Mouse (Mus musculus): ENCODE measurements around the gene Pan3. TPM values are rescaled to one million over a fixed set of nuclear protein-coding genes. Genes with fewer than 3 reads are reported as not detected.
A peak's percentile ranks its signal among the peaks of the same experiment; 100 is the strongest.

The Pan3 gene
- polyA plus RNA-seq, 1 experiment from 2014 or later = 39.7 TPM

DNA sequence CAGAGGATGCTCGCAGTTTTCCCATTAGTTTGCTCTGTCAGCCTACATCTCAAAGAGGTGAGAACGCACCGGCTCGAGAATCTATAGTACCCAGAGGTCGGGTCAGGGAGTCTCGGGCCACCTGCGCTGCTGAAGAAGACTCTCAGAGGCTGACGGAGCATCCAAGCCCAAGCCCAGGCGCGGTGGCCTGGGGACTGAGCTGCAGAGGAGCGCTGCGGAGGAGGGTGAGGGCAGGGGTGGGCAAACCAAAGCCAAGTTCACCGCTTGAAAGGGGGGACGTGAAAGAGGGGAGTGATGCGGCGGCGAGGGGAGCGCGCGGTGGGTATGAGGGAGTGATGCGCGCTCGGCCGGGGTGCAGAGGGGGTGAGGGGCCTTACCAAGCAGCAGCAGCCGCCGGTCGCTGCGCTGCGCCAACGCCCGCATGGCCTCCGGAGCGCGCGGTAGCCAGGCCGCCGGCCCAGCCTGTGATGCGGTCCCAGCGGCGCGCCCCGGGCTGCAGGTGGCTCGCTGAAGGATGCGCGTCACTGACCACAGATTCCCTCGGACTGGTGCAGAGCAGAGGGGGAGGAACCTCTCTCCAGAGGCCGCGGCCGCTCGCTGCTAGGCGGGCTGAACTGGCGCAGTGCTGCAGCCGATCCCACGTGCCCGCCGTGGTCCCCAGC lies 30.0 kb upstream of the Pan3 start, which contains the start of gene Flt3:
Gene Flt3, minus strand, starts transcription at position 647 of the 662 bp plus-strand sequence.
- ATAC-seq (peak; percentile 50), DNase-seq (ENCODE audit: low spot score) (no peak)
- WGBS = under 1% methylated on average over 56 of the region's 56 CpGs
- H3K4me2 ChIP-seq (ENCODE audit: low read length) = peak within 1 kb of the TSS; percentile 69
- peak within 1 kb of the TSS; percentile 43 for H3K9ac ChIP-seq (ENCODE audit: low read length)
- no peaks in the 10 kb centered on the region for H3K9me3 ChIP-seq (replicated peaks; ENCODE audit: control insufficient read depth, low read length)
- H3K4me3 ChIP-seq (ENCODE audit: low read depth, low read length) = peak within 1 kb of the TSS; percentile 37
- H3K36me3 ChIP-seq (ENCODE audit: control insufficient read depth, insufficient read depth, low read length) = no peaks in the 10 kb centered on the region
- H3K4me1 ChIP-seq (ENCODE audit: control insufficient read depth, insufficient read depth, low read length) = no peaks in the 10 kb centered on the region
- peaks cover 32% of the 10 kb centered on the region for H3K27me3 ChIP-seq (replicated peaks; ENCODE audit: control insufficient read depth, insufficient read depth, low read length)
- H3K27ac ChIP-seq (ENCODE audit: low read depth, low read length) = no peak within 1 kb of the TSS

GRCm38 (mm10) chr5:147400505-147400979 lies 29.4 kb upstream of the Pan3 start:
- ATAC-seq (no peak), DNase-seq (ENCODE audit: low spot score) (no peak)
- Histone ChIP-seq H3K27me3 (replicated peaks; ENCODE audit: control insufficient read depth, insufficient read depth, low read length) (peaks cover 32% of the 10 kb centered on the region), H3K4me3 (ENCODE audit: low read depth, low read length) (peak overlapping the region; percentile 37), H3K27ac (ENCODE audit: low read depth, low read length) (no peak overlapping the region), H3K9me3 (replicated peaks; ENCODE audit: control insufficient read depth, low read length) (no peaks in the 10 kb centered on the region), H3K4me1 (ENCODE audit: control insufficient read depth, insufficient read depth, low read length) (no peaks in the 10 kb centered on the region), H3K36me3 (ENCODE audit: control insufficient read depth, insufficient read depth, low read length) (no peaks in the 10 kb centered on the region), H3K4me2 (ENCODE audit: low read length) (peak overlapping the region; percentile 69), H3K9ac (ENCODE audit: low read length) (peak overlapping the region; percentile 43)
- WGBS = 2% methylated on average over 17 of the region's 17 CpGs

DNA sequence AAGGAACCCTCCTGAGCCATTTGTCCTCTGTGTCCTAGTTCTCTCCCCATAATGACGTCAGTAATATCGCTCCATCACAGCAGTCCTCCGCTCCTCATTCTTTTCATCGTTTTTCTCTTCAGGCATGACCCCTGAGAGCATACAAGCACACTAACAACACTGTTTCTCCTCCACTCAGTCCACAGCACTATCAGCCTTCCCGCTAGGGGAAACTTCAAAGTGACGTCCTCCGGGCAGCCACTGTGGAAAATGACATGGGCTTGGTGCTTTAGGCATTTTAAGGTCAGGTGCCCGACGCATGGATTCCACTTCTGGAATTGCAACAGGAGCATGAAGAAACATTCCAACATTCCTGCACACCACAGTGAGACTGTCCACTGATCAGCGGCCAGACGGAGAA lies 28.9 kb upstream of the Pan3 start:
- H3K27me3 ChIP-seq (replicated peaks; ENCODE audit: control insufficient read depth, insufficient read depth, low read length) = peaks cover 32% of the 10 kb centered on the region
- H3K4me3 ChIP-seq (ENCODE audit: low read depth, low read length) = 0 out of 2 replicates have a peak overlapping the region, but pooled peaks have one; percentile 37
- no peaks in the 10 kb centered on the region for H3K9me3 ChIP-seq (replicated peaks; ENCODE audit: control insufficient read depth, low read length)
- H3K27ac ChIP-seq (ENCODE audit: low read depth, low read length) = no peak overlapping the region
- H3K36me3 ChIP-seq (ENCODE audit: control insufficient read depth, insufficient read depth, low read length) = no peaks in the 10 kb centered on the region
- DNase-seq (ENCODE audit: low spot score) (no peak), ATAC-seq (no peak)
- peak overlapping the region; percentile 69; the same call in 1 of the 2 replicates for H3K4me2 ChIP-seq (ENCODE audit: low read length)
- H3K4me1 ChIP-seq (ENCODE audit: control insufficient read depth, insufficient read depth, low read length) = no peaks in the 10 kb centered on the region
- H3K9ac ChIP-seq (ENCODE audit: low read length) = no peak overlapping the region
- 28% methylated on average over 11 of the region's 11 CpGs for WGBS

DNA sequence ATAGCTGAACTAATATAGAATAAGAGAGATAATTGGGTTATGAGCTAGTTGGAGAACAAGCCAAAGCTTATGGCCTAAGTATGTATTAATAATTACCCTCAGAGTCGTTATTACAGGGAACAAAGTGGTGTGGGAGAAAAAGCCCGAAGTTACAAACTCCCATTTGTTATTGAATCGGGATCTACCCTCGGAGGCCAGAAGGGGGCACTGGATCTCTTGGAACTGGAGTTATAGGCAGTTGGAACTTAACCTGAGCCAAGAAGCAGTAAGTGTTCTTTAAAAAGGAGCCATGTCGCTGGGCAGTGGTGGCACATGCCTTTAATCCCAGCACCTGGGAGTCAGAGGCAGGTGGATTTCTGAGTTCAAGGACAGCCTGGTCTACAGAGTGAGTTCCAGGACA lies 27.5 kb upstream of the Pan3 start:
- Histone ChIP-seq H3K9me3 (replicated peaks; ENCODE audit: control insufficient read depth, low read length) (no peaks in the 10 kb centered on the region), H3K9ac (ENCODE audit: low read length) (no peak overlapping the region), H3K4me1 (ENCODE audit: control insufficient read depth, insufficient read depth, low read length) (no peaks in the 10 kb centered on the region), H3K27ac (ENCODE audit: low read depth, low read length) (no peak overlapping the region), H3K27me3 (replicated peaks; ENCODE audit: control insufficient read depth, insufficient read depth, low read length) (peaks cover 32% of the 10 kb centered on the region), H3K4me3 (ENCODE audit: low read depth, low read length) (no peak overlapping the region), H3K4me2 (ENCODE audit: low read length) (no peak overlapping the region), H3K36me3 (ENCODE audit: control insufficient read depth, insufficient read depth, low read length) (no peaks in the 10 kb centered on the region)
- ATAC-seq (no peak), DNase-seq (ENCODE audit: low spot score) (peak; percentile 73)
- 19% methylated on average over 5 of the region's 5 CpGs for WGBS

DNA sequence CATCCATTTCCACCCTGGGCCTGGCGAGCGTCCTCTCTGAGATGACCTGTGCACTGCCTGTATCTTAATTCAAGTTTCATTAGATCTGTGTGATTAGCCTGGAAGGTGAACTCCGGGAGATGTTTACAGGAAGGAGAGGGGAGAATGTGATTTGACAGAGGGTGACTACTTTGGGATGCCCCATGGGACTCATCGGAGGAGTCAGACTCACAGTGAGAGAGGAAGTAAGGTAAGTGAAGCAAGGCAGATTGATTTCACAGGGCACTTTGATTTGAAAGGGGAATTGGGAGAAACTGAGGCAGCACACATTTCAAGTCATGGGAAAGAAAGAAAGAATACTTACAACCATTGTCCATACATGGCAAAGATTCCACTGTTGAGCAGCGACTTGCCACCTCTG lies 23.8 kb upstream of the Pan3 start:
- Histone ChIP-seq H3K27me3 (replicated peaks; ENCODE audit: control insufficient read depth, insufficient read depth, low read length) (peaks cover 5% of the 10 kb centered on the region; the same call in 1 of the 2 replicates), H3K4me1 (ENCODE audit: control insufficient read depth, insufficient read depth, low read length) (no peaks in the 10 kb centered on the region), H3K4me2 (ENCODE audit: low read length) (no peak overlapping the region), H3K36me3 (ENCODE audit: control insufficient read depth, insufficient read depth, low read length) (no peaks in the 10 kb centered on the region), H3K9me3 (replicated peaks; ENCODE audit: control insufficient read depth, low read length) (no peaks in the 10 kb centered on the region), H3K9ac (ENCODE audit: low read length) (no peak overlapping the region), H3K4me3 (ENCODE audit: low read depth, low read length) (no peak overlapping the region), H3K27ac (ENCODE audit: low read depth, low read length) (no peak overlapping the region)
- 88% methylated on average over 5 of the region's 5 CpGs for WGBS
- DNase-seq (ENCODE audit: low spot score) = no peak
- no peak for ATAC-seq

GRCm38 (mm10) chr5:147408731-147409130 lies 21.2 kb upstream of the Pan3 start:
- 70% methylated on average over 29 of the region's 29 CpGs for WGBS

DNA sequence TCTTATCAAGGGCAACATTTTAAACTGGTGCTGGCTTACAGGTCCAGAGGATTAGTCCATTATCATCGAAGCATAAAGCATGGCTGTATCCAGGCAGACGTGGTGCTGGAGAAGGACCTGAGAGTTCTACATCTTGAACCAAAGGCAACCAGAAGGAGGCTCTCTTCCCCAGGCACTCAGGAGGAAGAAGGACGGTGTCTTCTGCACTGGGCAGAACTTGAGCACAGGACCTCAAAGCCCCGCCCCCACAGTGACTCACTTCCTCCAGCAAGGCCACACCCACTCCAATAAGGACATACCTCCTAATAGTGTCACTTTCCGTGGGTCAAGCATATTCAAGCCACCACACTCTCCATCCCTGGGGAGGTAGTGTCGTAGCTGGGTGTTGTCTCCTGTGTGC lies 19.4 kb upstream of the Pan3 start:
- Histone ChIP-seq H3K36me3 (ENCODE audit: control insufficient read depth, insufficient read depth, low read length) (no peaks in the 10 kb centered on the region), H3K9ac (ENCODE audit: low read length) (no peak overlapping the region), H3K4me2 (ENCODE audit: low read length) (no peak overlapping the region), H3K4me1 (ENCODE audit: control insufficient read depth, insufficient read depth, low read length) (no peaks in the 10 kb centered on the region), H3K9me3 (replicated peaks; ENCODE audit: control insufficient read depth, low read length) (no peaks in the 10 kb centered on the region), H3K4me3 (ENCODE audit: low read depth, low read length) (no peak overlapping the region), H3K27me3 (replicated peaks; ENCODE audit: control insufficient read depth, insufficient read depth, low read length) (no peaks in the 10 kb centered on the region), H3K27ac (ENCODE audit: low read depth, low read length) (no peak overlapping the region)
- 85% methylated on average over 6 of the region's 6 CpGs for WGBS
- DNase-seq (ENCODE audit: low spot score) (no peak), ATAC-seq (no peak)

More at GRCm38 (mm10) chr5:147408731-147409130, 21.2 kb upstream of the Pan3 start:
- H3K4me1 ChIP-seq (ENCODE audit: control insufficient read depth, insufficient read depth, low read length) = no peaks in the 10 kb centered on the region
- no peak overlapping the region for H3K4me2 ChIP-seq (ENCODE audit: low read length)
- no peaks in the 10 kb centered on the region for H3K36me3 ChIP-seq (ENCODE audit: control insufficient read depth, insufficient read depth, low read length)
- H3K4me3 ChIP-seq (ENCODE audit: low read depth, low read length) = no peak overlapping the region
- ATAC-seq = no peak
- no peaks in the 10 kb centered on the region for H3K9me3 ChIP-seq (replicated peaks; ENCODE audit: control insufficient read depth, low read length)
- DNase-seq (ENCODE audit: low spot score) = no peak
- no peaks in the 10 kb centered on the region for H3K27me3 ChIP-seq (replicated peaks; ENCODE audit: control insufficient read depth, insufficient read depth, low read length)
- no peak overlapping the region for H3K27ac ChIP-seq (ENCODE audit: low read depth, low read length)
- H3K9ac ChIP-seq (ENCODE audit: low read length) = no peak overlapping the region

DNA sequence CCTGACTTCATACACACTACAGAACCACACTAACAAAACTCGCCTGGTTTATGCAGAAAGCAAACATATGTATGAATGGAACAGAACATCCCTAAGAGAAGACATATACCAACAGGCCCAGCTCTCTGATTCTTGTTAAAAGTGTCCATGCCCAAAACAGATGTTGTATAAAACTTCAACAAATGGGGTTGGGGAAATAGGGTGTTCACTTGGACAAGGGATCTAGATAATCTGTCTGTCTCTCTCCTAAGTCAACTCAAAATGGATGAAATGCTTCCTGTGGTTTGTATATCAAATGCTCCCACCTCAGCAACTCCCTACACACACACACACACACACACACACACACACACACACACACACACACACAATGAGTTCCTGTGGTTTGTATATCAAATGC lies 12.0 kb upstream of the Pan3 start:
- Histone ChIP-seq H3K27ac (ENCODE audit: low read depth, low read length) (no peak overlapping the region), H3K36me3 (ENCODE audit: control insufficient read depth, insufficient read depth, low read length) (no peaks in the 10 kb centered on the region), H3K9me3 (replicated peaks; ENCODE audit: control insufficient read depth, low read length) (no peaks in the 10 kb centered on the region), H3K4me3 (ENCODE audit: low read depth, low read length) (no peak overlapping the region), H3K4me1 (ENCODE audit: control insufficient read depth, insufficient read depth, low read length) (no peaks in the 10 kb centered on the region), H3K27me3 (replicated peaks; ENCODE audit: control insufficient read depth, insufficient read depth, low read length) (no peaks in the 10 kb centered on the region), H3K4me2 (ENCODE audit: low read length) (no peak overlapping the region), H3K9ac (ENCODE audit: low read length) (no peak overlapping the region)
- ATAC-seq (no peak), DNase-seq (ENCODE audit: low spot score) (no peak)
- 86% methylated on average over 1 of the region's 1 CpGs for WGBS

- no peak overlapping the region for H3K27ac ChIP-seq (ENCODE audit: low read depth, low read length)
- 58% methylated on average over 10 of the region's 10 CpGs for WGBS
- no peak overlapping the region for H3K4me3 ChIP-seq (ENCODE audit: low read depth, low read length)
- no peak overlapping the region for H3K9ac ChIP-seq (ENCODE audit: low read length)
- no peak overlapping the region for H3K4me2 ChIP-seq (ENCODE audit: low read length)
- no peaks in the 10 kb centered on the region for H3K27me3 ChIP-seq (replicated peaks; ENCODE audit: control insufficient read depth, insufficient read depth, low read length)
- no peak for ATAC-seq
- no peaks in the 10 kb centered on the region for H3K9me3 ChIP-seq (replicated peaks; ENCODE audit: control insufficient read depth, low read length)
- H3K4me1 ChIP-seq (ENCODE audit: control insufficient read depth, insufficient read depth, low read length) = no peaks in the 10 kb centered on the region
- no peaks in the 10 kb centered on the region for H3K36me3 ChIP-seq (ENCODE audit: control insufficient read depth, insufficient read depth, low read length)
- no peak for DNase-seq (ENCODE audit: low spot score)
Measured at GRCm38 (mm10) chr5:147418394-147419121, 11.4 kb upstream of the Pan3 start.
